9 mouse cellular contexts compared by ENCODE assay signal in genomic region chr3:156559826-156560471, GRCm38 (mm10). TPM values are rescaled to one million over a fixed set of nuclear protein-coding genes. Genes with fewer than 3 reads are reported as not detected.
DNase-seq lines count a peak whose midpoint lies in the region; ATAC-seq and TF ChIP-seq lines count a peak whose summit lies in the region.
"Had no signal": no experiment of that assay in that cellular context is flagged by ENCODE, and none has a peak within 500 bp of the region (broad histone marks: within the 10 kb centered on the region; RNA-seq: fewer than 3 reads in every experiment).

No protein-coding gene starts in this region.

- H3K27me3 ChIP-seq in heart, embryonic 11.5 days (ENCODE audit: control insufficient read depth, insufficient read depth, low read length) = peaks cover 38% of the 10 kb centered on the region
- H3K27me3 ChIP-seq in heart, embryonic 16.5 days (ENCODE audit: control insufficient read depth, insufficient read depth, low read length) = peaks cover 31% of the 10 kb centered on the region
- H3K27me3 ChIP-seq in neural tube, embryonic 13.5 days = no peaks in the 10 kb centered on the region
- H3K27me3 ChIP-seq: CH12.LX had no signal

- H3K9me3 ChIP-seq in heart, embryonic 11.5 days (replicated peaks; ENCODE audit: control insufficient read depth, low read length) = no peaks in the 10 kb centered on the region
- no peaks in the 10 kb centered on the region for H3K9me3 ChIP-seq in heart, embryonic 16.5 days (replicated peaks; ENCODE audit: control insufficient read depth, low read length)
- no peaks in the 10 kb centered on the region for H3K9me3 ChIP-seq in neural tube, embryonic 13.5 days

- TF ChIP-seq CTCF in left cerebral cortex, adult 2 months (IDR thresholded peaks at IDR 0.05) = no peak; the same call in 1 of the 2 replicates

- no peak overlapping the region for H3K27ac ChIP-seq in heart, embryonic 11.5 days (ENCODE audit: low read depth, low read length)
- H3K27ac ChIP-seq in heart, embryonic 16.5 days (ENCODE audit: low read length) = no peak overlapping the region
- peak overlapping the region; percentile 99 for H3K27ac ChIP-seq in left cerebral cortex, adult 2 months
- H3K27ac ChIP-seq in neural tube, embryonic 13.5 days (replicated peaks) = peak overlapping the region; percentile 96

- H3K4me3 ChIP-seq in heart, embryonic 11.5 days (ENCODE audit: low read depth, low read length) = peak overlapping the region; percentile 67
- peak overlapping the region; percentile 52 for H3K4me3 ChIP-seq in heart, embryonic 16.5 days (ENCODE audit: low read length)
- H3K4me3 ChIP-seq in left cerebral cortex, adult 2 months = peak overlapping the region; percentile 88
- peak overlapping the region; percentile 76 for H3K4me3 ChIP-seq in neural tube, embryonic 13.5 days

- WGBS in heart, embryonic 11.5 days (ENCODE audit: insufficient replicate concordance) = 9% methylated on average over 19 of the region's 19 CpGs
- WGBS in heart, embryonic 16.5 days = 8% methylated on average over 19 of the region's 19 CpGs
- WGBS in neural tube, embryonic 13.5 days = 2% methylated on average over 19 of the region's 19 CpGs

- no peaks in the 10 kb centered on the region; the same call in 1 of the 2 replicates for H3K4me1 ChIP-seq in heart, embryonic 11.5 days (ENCODE audit: control insufficient read depth, insufficient read depth, low read length)
- peaks cover 3% of the 10 kb centered on the region; the same call in 1 of the 2 replicates for H3K4me1 ChIP-seq in heart, embryonic 16.5 days (ENCODE audit: control insufficient read depth, insufficient read depth, low read length)
- H3K4me1 ChIP-seq in neural tube, embryonic 13.5 days (replicated peaks) = peaks cover 31% of the 10 kb centered on the region

- H3K4me2 ChIP-seq in heart, embryonic 11.5 days = peak overlapping the region; percentile 93
- H3K4me2 ChIP-seq in heart, embryonic 16.5 days (ENCODE audit: low read depth, low read length) = peak overlapping the region; percentile 85
- H3K4me2 ChIP-seq in neural tube, embryonic 13.5 days = peak overlapping the region; percentile 88

- no peak overlapping the region for H3K9ac ChIP-seq in heart, embryonic 11.5 days (ENCODE audit: low read depth, low read length)
- no peak overlapping the region for H3K9ac ChIP-seq in heart, embryonic 16.5 days (ENCODE audit: low read length)
- H3K9ac ChIP-seq in neural tube, embryonic 13.5 days = peak overlapping the region; percentile 82

- no peak for DNase-seq in heart, adult 18-20 months
- DNase-seq in cerebellum, postnatal 25 days = peak; percentile 71 to 76
- peak; percentile 32 to 47 for DNase-seq in left cerebral cortex, adult 2 months (ENCODE audit: extremely low spot score in 1 of 2, low spot score in 2 of 2)

- no peaks in the 10 kb centered on the region for H3K36me3 ChIP-seq in heart, embryonic 11.5 days (ENCODE audit: control insufficient read depth, insufficient read depth, low read length)
- no peaks in the 10 kb centered on the region for H3K36me3 ChIP-seq in heart, embryonic 16.5 days (ENCODE audit: control insufficient read depth, insufficient read depth)
- H3K36me3 ChIP-seq in neural tube, embryonic 13.5 days = no peaks in the 10 kb centered on the region

- intact Hi-C loops in left cerebral cortex, adult 2 months (cut with DNase I) = loop anchor here (5.0 to 10.0 kb wide), 12 partner anchors 82 to 1908 kb away; no protein-coding TSS in a partner anchor

- no peak for ATAC-seq in heart, embryonic 11.5 days (replicated peaks; ENCODE audit: insufficient number of reproducible peaks, low FRiP score, low TSS enrichment)
- no peak for ATAC-seq in heart, embryonic 16.5 days (replicated peaks; ENCODE audit: extremely low read depth, insufficient read depth, low FRiP score)
- peak; percentile 34 for ATAC-seq in neural tube, embryonic 13.5 days (ENCODE audit: low read depth)
- no peak for ATAC-seq in activated CD4-positive, CD25-positive, alpha-beta regulatory T cell, adult 4 months
- no peak for ATAC-seq in megakaryocyte-erythroid progenitor cell, adult 5-6 weeks (replicated peaks; ENCODE audit: low FRiP score, low TSS enrichment, poor library complexity, severe bottlenecking)

RNA-seq across cellular contexts. Expression of gene Negr1, which starts 1.6 kb away (rescaled TPM):
- polyA plus RNA-seq in heart, embryonic 11.5 days (2014; fragmentation: Nextera tagmentation; extraction: Ambion mirVana) = 2.6 and 3.5 TPM in 2 replicates
- total RNA-seq in heart, adult 18-20 months (2021) = 1 to 10 TPM in 1 of 2 experiments, under 1 TPM in 1; 0.40 to 1.9 TPM
- polyA plus RNA-seq in heart, embryonic 16.5 days (2015; fragmentation: Nextera tagmentation; extraction: Ambion mirVana) = 1.2 and 1.3 TPM in 2 replicates
- 100 to 1,000 TPM; 206 to 222 TPM for total RNA-seq in left cerebral cortex, adult 2 months (2021)
- 18.3 and 19.9 TPM in 2 replicates for polyA plus RNA-seq in neural tube, embryonic 13.5 days (2015; fragmentation: Nextera tagmentation; extraction: Ambion mirVana)
- polyA plus RNA-seq in activated CD4-positive, CD25-positive, alpha-beta regulatory T cell, adult 4 months (2017; shearing (Covaris generic)) = under 1 TPM in 1 of 2 experiments, not detected in 1; 0.69 TPM
- not detected in 2 replicates for total RNA-seq in megakaryocyte-erythroid progenitor cell, adult 5-6 weeks (2014; fragmentation: Nextera tagmentation)
- not detected in 2 replicates for total RNA-seq in megakaryocyte-erythroid progenitor cell, adult 5-6 weeks (2017)
- total RNA-seq: CH12.LX had no signal

Comparison
In these comparisons a context has a peak if more than half of its experiments do, and no peak if none do; other contexts are left out.
1. H3K27ac ChIP-seq: peak in left cerebral cortex, adult 2 months (single experiment) and neural tube, embryonic 13.5 days (single experiment); none in heart, embryonic 11.5 days (single experiment) and heart, embryonic 16.5 days (single experiment).
2. DNase-seq: peak in cerebellum, postnatal 25 days (2 of 2) and left cerebral cortex, adult 2 months (2 of 2); none in heart, adult 18-20 months (0 of 2).
3. Peak in every context shown above with its lines, with median percentiles within 50 percentile points of each other: H3K4me2 ChIP-seq and H3K4me3 ChIP-seq.